Mouse (Mus musculus) left cerebral cortex, adult 11 months (tissue): ENCODE measurements around the gene Adrb1.

Experiments
- DNase-seq: peaks from one replicate; pipeline ENCODE4 v3.0.0; 2022; ENCODE audit warnings: low spot score

Gene Adrb1

GRCm38 (mm10) chr19:56703238-56704097, 18.5 kb upstream of the Adrb1 start:
- no peak for DNase-seq

- no peak for DNase-seq
Measured at GRCm38 (mm10) chr19:56705026-56705675, 16.8 kb upstream of the Adrb1 start.

- no peak for DNase-seq
Measured at GRCm38 (mm10) chr19:56708794-56709193, 13.2 kb upstream of the Adrb1 start.

GRCm38 (mm10) chr19:56710131-56710905, 11.7 kb upstream of the Adrb1 start:
- peak; percentile 82 for DNase-seq

GRCm38 (mm10) chr19:56713613-56714012, 8.4 kb upstream of the Adrb1 start:
- DNase-seq: no peak

- DNase-seq: no peak
Measured at GRCm38 (mm10) chr19:56714661-56715170, 7.3 kb upstream of the Adrb1 start.

- no peak for DNase-seq
Measured at GRCm38 (mm10) chr19:56718046-56718445, 4.0 kb upstream of the Adrb1 start.

- no peak for DNase-seq
Measured at GRCm38 (mm10) chr19:56720882-56721281, 1.1 kb upstream of the Adrb1 start.

GRCm38 (mm10) chr19:56722291-56722707, 300 bp downstream of the Adrb1 start:
- DNase-seq: no peak

GRCm38 (mm10) chr19:56722711-56723330, 822 bp downstream of the Adrb1 start:
- peak; percentile 41 for DNase-seq

- DNase-seq: no peak
Measured at GRCm38 (mm10) chr19:56723331-56724125, 1.5 kb downstream of the Adrb1 start.

GRCm38 (mm10) chr19:56724126-56724597, 2.2 kb downstream of the Adrb1 start:
- no peak for DNase-seq

- DNase-seq: peak; percentile 38
Measured at GRCm38 (mm10) chr19:56727170-56727877, 5.3 kb downstream of the Adrb1 start.

- DNase-seq: no peak
Measured at GRCm38 (mm10) chr19:56734033-56734572, 12.1 kb downstream of the Adrb1 start.

- DNase-seq: no peak
Measured at GRCm38 (mm10) chr19:56735747-56736146, 13.7 kb downstream of the Adrb1 start.

GRCm38 (mm10) chr19:56736287-56736686, 14.3 kb downstream of the Adrb1 start:
- no peak for DNase-seq

- no peak for DNase-seq
Measured at GRCm38 (mm10) chr19:56745061-56745460, 23.1 kb downstream of the Adrb1 start.

GRCm38 (mm10) chr19:56745528-56745927, 23.5 kb downstream of the Adrb1 start:
- no peak for DNase-seq

- no peak for DNase-seq
Measured at GRCm38 (mm10) chr19:56746618-56747017, 24.6 kb downstream of the Adrb1 start.

- DNase-seq: no peak
Measured at GRCm38 (mm10) chr19:56747878-56748277, 25.9 kb downstream of the Adrb1 start.
